Mouse (Mus musculus) MN1 (cell line): ENCODE measurements at regions not wholly inside any gene's neighbourhood (a gene's known extent, or its start where the extent isn't known, plus 50 kb on each side); places are given as distances from the start of the nearest gene placed in this dataset.

Source experiments
- DNase-seq: peaks from one replicate; pipeline ENCODE4 v3.0.0-alpha.2; 2016; ENCODE audit warnings: low spot score

DNA sequence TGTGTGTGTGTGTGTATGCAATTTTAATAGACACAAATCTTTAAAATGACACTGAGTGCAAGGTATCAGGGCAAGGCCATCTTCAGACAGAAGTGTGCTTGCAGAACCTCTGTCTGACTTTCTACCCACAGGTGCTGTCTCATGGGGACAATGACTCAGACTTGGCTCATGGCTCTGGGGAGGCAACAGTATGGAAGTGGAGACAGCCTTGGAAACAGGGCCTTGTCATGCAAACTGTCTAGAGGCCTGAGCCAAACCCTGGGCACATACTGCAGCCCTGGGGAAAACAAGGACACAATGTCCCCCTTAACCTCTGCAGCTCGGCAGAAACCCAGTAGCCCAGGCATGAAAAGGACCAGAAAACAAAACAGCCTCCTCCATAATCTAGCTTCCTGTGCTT, 405.6 kb downstream of the Pdcd6ip start:
- no peak for DNase-seq

DNA sequence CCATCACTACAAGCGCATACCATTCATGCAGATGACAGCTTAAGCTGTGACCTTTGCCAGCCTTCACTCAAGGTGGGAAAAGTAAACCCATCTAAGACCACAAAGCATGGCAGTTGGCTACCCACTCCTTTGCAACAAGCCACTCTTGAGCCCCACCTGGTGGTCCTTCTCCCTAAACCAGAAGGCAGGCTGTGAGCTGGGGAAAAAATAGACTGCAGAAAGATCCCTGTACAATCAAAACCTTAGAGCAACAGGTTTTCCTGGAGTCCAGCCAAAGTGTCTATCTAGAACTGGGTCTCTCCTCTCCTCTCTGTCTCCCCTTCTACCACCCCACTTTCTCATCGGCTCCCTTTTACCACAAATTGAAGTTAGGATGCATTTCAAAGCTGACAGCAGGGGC, 407.2 kb downstream of the Pdcd6ip start:
- no peak for DNase-seq

DNA sequence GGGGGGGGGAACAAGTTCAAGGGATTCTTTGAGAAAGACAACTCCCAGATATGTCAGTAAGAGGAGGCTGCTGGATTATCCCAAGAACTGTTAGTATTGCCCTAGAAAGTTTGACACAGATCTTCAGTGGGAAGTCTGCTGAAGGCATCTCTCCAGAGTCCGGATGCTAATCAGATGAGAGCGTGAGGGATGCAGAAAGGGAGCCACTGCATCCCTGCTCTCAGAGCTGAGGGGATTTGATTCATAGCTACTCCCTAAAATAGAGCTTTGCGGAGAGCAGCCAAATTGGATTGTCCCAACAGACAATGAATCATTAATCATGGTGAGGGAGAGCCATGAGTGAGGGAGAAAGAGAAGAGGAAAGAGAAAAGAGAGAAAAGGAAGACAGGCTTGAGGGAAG, 408.2 kb downstream of the Pdcd6ip start:
- DNase-seq: no peak

DNA sequence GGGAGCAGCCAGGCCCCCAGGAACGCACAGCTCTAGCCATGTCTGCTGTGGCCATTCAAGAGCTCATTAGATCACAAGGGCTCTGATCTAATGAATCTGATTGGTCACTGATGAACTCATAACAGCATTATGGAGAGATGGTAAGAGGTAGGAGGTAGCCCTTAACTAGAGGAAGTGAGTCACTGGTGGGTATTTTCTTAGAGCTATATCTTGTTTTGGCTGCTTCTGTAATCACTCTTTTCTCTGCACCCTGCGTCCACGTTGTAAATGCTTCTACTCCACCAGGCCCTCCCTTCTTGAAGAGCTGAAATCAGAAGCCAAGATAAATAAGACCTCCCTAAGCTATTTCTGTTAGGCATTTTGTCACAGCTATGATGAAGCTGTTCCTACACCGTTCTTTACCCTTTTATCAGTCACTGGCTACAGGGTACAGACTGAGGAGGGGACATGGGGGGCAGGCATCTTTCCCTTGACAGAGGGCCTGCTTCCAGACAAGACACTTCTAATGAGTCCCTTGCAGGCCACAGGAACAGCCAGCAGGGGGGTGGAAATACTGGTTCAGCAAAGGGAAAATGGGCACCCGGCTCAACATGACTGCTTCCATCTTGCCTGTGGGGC, 412.1 kb downstream of the Pdcd6ip start:
- DNase-seq: peak; percentile 32

DNA sequence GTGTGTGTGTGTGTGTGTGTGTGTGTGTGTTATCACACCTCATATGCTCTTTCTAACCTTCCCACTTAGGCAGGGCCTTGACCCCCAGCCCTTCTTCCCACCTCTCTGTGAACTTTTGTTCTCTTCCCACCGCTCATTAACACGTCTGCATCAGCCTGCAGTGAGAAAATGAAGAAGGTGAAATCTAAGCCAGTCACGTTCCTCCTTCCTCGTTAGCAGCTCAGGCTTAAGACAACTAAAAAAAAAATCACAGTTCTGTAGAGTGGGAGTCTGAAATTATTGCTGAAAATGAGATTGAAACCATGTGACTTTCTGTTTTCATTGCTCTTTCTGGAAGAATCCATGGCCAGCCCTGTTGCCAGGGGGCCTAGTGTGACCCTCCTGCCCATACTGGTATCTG, 420.7 kb downstream of the Pdcd6ip start:
- no peak for DNase-seq

DNA sequence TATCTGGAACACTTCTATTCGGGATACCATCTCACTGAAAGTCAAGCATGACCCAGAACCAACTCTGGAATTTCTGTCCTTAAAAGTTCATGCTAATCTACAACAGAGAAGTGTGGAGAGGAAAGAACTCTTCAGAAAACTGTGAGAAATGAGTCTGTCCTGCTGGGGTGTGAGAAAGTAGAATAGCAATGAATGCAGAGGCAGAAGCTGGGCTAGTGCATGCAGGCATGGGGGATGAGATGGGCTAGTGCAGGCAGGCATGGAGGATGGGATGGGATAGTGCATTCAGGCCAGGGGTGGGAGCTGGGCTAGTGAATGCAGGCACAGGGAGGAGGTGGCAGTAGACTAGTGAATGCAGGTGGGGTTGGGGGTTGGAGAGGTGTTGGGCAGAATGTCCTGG, 424.8 kb downstream of the Pdcd6ip start:
- DNase-seq: no peak

DNA sequence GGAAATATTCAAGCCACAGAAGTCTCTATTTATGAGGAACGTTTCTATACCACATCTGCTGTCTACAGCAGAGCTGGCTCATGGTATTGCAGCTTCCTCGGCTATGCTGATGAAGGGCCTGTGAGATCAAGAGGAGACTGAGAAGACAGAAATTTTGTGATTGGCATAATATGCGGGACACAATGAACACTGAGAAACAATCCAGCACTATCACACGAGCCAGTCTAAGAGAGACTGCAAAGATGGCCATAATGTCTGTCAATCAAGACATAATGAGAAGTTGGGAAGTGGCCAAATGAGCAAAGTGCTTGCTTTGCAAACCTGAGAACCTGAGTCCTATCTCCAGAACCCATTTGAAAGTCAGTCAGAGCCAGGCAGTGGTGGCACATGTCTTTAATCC, 437.5 kb downstream of the Pdcd6ip start:
- no peak for DNase-seq

DNA sequence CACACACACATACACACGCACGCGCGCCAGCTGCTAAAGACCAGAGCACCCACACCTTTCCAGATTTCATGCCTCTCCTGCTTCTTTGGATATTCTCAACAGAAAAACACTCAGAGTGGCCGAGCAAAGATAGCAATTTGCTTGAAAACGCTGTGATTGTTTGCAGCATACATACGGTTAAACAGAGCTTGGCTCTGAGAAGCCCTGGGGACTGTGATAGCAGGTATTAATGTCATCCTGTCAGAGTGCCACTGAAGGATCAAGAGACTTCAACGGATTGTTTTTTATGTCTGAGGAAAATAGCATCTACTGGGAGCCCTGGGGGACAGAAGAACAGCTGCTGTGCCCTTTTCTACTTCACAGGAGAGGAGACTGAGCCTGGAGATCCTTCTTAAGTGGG, 440.4 kb downstream of the Pdcd6ip start:
- DNase-seq: no peak

DNA sequence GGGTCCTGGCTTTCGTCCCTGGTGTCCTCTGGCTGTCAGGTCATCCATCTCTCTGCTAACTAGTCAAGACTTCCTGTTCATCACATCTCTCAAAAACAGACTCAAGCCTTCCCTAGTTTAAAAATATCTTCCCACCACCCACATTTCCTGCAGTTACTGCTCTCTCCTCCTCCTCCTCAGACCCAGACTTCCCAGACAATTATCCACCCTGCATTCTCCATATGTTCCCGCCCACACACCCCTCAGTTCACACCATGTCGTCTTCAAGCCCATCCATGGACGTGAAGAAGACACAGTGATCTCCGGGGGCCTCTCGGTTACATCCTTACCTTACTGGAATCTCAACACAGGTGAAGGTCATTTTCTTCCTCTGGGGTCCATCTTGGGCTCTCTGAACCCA, 444.4 kb downstream of the Pdcd6ip start:
- no peak for DNase-seq

DNA sequence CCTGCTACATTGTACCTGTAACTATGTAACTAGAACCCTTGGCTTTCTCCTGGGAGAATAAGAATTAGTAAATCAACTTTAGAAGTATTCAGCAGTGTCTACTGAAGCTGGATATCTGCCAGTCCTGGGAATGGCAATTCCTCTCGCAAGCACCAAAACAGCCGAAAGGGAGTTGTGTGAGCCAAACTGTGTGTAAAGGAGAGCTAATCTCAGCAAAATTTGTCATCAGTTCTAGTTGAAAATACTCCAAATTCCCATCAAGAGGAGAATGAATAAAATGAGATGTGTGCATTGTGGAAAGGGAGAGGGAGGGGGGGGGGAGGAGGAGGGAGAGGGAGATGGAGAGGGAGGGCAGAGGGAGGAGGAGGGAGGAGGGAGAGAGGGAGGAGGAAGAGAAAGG, 447.8 kb downstream of the Pdcd6ip start:
- no peak for DNase-seq

DNA sequence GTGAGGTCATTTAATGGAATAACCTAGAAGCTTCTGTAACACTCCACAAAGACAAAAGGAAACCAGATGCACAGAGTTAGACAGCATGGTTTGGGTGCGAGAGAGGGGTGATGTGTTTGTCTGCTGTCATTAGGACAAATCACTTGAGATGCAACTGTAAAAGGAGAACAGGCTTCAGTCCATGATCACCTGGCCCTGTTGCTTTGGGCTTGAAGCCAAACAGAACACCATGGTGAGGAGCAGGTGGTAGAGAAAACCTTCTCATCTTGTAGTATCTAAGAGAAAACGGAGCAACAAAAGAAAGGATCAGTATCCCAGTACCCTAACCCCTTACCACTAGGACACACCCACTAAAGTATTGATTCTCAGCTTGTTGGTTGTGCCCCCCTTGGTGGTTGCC, 449.5 kb downstream of the Pdcd6ip start:
- no peak for DNase-seq

DNA sequence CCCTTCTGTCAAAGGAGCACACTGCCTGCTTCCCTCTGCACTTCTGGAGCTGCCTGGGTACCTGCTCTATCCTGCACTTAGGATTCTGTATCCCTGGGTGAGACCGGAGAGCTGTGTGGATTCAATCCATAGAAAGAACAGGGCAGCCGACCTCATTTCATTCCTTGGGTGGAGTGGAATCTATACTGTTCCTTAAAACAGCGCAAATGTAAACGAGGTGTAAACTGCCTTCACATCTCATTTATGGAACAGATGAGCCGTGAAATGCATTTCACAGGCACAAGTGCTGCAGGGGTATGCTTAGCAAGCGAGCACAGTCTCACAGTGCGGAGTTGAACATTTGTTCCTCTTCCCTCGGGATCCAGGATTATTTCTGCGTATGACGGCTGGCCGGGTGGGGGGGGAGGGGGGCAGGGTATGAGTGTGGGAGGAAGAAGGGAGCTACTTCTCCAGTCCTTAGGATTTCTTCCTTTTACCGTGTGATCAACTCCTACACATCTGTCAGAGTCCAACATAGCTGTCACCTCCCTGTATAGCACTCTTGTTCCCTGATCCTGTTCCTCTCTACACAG, 459.3 kb downstream of the Pdcd6ip start:
- DNase-seq: no peak

DNA sequence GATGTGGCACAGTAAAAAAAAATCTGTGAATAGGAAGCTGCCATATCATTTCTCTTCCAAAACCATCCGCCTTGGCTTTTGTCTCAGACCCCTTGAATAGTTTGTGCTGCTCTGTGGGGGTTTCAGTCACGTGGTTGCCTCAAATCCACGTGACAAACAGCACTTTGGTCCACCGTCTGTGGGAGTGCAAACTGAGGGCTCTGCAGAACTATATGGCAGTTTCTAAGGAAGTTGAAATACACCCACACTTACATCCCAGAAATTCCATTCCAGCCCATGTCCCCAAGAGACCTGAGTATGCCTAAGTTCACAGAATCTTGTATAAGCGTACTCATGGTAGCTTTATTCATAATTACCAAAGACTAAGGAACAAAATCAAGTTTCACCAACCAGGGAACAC, 460.1 kb downstream of the Pdcd6ip start:
- DNase-seq: no peak

DNA sequence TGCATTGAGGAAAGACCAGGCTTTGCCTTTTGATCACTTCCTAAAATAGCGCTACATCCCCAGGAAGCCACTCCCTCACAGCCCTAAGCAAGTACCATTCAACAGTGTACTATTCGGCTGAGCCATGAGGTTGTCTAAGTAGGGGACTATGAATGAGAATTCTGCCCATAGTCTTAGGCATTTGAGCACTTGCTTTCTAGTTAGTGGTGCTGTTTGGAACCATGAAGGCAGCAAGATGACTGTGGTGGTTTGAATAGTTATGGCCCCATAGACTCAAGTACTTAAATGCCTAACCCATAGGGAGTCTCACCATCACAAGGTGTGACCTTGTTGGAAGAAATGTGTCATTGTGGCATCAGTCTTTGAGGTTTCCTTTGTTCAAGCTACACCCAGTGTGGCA, 464.2 kb downstream of the Pdcd6ip start:
- DNase-seq: no peak

DNA sequence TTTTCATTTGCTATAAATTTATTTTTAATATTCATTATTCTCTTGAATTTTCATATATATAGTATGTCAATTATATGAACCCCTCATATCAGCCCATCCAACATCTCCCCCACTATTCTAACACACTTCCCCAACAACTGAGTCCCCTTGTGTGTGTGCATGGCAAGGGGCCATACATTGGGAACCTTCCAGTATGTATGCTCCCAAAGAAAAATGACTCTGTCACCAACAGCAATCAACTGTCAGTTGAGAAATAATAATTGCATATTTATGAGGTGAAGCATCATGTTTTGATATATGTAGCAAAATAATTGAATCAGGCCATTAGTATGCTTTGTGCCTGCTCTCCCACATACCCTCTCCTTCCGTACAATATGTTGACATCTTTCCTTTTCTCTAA, 474.7 kb downstream of the Pdcd6ip start:
- DNase-seq: no peak

DNA sequence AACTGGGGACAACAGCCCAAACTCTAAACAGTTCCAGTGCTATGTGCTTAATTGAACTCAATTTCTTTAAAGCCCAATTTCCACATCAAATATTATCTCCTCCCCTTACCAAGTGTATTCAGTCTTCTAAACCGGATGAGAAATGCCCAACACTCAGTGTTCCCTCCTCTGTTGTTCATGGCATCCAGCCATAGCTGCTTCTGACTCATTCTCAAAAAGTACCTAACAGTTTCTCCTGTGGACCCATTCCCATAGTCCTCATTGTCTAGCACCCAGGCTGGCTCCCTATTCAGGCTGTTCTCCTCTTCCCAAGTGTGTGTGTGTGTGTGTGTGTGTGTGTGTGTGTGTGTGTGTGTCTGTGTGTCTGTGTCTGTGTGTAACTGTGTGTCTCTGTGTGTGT, 478.7 kb downstream of the Pdcd6ip start:
- DNase-seq: no peak

DNA sequence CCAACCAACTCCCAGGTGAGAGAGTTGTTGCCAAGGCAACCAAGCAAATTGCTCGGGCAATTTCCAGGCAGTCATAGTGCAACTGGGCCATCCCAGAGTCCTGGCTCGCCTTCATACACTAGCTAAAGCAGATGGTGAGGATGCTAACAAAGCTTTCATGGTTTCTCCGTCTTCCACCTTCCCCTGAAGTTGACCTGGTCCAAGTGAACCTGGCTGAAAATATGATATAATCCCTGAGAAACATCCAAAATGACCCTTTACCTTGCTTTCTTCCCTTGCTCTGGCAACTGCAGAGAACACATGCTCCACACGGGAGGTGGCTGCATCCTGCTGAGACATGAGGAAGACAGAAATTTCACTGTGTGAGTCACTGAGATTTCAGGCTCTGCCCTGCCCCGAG, 494.1 kb downstream of the Pdcd6ip start:
- DNase-seq: no peak

DNA sequence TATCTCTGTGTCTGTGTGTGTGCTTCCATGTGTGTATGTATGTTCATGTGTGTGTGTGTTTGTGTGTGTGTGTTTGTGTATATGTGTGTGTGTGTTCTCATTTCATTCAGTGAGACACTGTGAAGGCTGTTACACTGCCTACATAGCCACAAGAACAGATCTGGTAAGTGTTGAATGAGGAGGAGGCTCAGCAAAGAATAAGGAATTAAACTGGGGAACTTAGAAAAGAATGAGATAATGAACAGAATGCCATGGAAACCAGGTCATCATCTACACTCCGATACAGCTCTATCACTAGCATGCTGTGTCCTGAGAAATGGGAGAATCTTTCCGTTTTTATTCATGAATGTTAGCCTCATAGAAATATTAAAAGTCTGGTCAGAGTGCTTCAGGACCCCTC, 495.7 kb downstream of the Pdcd6ip start:
- DNase-seq: no peak

DNA sequence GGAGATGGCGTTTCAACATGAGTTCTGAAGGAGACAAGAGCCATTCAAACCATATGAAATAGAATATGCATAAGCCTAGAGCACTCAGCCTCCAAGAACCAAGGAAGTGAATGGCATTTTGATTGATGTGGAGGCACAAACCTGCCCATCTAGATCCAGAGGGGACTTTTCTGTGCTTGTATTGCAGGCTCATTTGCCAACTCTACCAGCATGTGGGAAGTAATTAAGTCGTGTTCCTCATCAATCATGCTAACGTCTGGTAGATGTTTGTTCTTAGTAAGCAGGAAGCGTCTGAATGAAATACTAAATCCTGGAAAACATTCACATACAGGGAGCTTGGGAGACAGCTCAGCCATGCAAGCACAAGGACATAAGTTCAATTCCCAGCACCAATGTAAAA, 499.9 kb downstream of the Pdcd6ip start:
- DNase-seq: no peak

DNA sequence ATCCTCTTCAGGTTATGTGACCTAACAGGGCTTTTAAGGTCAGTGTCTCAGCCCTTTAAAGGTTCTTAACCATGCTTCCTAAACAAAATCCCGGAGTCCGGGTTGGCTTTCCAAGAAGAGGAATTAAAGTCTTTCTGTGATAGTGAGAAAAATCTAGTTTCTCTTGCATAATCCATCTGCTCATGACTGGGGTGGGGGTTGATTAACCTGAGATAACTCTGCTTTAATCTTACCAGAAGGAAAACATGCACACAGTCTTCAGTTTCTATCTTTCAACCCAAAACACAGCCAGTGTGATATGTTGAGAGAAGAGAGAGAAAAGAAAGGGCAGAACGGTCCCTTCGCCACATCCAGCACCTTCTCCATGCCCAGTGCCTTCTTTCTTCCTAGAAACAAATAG, 508.8 kb downstream of the Pdcd6ip start:
- DNase-seq: no peak

DNA sequence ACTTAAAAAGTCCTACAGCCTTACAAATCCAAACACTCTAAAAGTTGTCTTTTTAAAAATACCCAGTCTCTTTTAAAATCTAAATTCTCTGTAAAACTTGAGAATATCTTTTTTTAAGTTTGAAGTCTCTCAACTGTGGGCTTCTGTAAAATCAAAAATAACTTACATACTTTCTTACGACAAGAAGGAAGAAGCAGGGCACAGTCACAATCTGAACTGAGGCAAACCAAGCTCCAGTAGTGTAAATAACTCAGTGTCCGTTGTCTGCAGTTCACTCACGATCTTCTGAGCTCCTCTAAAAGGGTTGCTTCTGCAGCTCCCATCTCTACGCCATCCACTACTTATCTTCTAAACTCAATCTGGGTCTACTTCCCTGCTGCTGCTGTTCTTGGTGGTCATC, 512.5 kb downstream of the Pdcd6ip start:
- no peak for DNase-seq

DNA sequence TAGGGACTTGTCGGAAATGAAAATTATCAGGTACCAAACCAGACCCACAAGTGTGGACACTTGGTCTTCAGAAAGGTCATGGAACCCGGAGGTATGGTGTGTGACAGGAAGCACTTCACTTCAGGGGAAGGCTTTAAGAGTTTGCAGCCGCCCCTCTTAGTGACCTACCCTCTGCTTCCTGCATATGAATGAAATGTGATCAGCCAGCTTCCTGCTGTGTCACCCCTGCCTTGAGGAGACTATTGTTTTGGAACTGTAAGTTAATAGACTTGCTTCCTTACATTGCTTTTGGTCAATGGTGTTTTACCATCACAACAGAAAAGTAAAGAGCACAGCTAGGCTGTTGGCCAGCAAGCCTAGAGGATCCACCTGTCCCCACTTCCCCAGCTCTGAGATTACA, 515.3 kb downstream of the Pdcd6ip start:
- DNase-seq: no peak

DNA sequence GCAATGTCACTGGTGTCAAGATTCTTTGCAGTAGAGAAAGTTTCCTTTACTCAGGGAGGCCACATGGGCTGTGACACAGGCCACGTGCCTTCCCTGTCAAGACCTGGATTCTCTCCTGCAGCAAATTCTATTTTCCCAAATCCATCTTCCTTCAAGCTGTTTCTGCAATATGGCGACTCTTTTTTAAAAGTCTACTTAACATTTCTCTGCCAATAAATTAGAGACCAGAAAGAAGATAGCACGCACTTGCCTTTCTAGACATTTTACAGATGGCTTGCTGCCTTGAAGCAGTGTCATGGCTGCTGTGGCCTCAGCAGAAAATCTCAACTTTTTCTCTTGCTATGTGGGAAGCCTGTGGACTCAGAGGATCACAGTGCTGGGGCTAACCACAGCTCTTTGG, 516.9 kb downstream of the Pdcd6ip start:
- no peak for DNase-seq

DNA sequence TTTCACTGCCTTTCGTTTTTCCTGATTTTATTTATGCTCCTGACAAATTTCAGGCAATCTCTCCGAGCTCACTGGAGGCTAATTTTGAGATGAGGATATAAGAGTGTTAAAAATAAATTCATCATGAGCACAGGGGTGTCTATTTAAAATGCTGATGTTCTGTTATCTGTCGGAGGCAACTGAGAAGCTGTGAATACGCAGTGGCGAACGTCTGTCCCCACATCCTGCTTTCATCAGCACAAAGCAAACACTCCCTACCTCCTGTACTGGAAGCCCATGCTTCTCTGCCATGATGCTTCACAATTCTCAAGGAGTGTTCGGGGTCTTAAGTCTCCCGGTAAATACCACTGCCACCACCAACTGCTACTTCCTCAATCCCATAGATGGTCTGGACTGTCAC, 526.9 kb downstream of the Pdcd6ip start:
- no peak for DNase-seq

DNA sequence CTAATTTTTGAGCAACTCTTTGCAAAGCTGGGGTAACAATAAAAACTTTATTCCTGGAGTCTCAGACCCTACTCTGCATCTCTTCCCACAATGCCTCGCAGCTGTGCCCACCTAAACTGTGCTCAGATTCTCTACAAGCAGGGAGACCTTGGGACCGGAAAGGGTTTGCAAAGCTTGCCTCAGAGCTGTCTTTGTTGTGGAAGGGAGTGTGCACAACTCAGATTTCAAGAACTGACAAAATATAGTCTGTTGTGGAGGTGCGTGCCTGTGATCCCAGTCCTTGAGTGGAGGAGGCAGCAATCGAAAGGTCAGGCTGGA, 530.2 kb downstream of the Pdcd6ip start:
- no peak for DNase-seq
